Mouse (Mus musculus): ENCODE measurements around the gene Thbs4.

The Thbs4 gene

DNA sequence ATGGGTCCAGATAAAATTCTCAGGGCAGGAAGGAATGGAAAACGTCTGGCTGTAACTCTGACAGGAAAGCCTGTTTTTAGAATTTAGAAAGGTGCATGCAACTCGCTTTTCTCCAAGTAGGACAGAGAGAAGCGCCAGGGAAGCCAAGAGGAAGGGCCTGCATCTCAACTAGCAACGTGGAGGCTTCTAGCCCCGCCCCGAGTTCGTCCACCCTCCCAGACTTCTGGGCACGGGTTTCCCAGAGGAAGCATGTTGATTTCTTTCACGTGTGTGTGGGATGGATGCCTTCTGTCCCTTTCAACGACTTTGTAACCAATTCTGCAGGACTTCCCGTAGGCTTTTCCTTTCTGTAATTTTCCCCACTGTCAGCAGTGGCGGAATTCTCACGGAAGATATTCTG lies 64.8 kb downstream of the Thbs4 start:
- DNase-seq (ENCODE audit: extremely low read depth, insufficient read length, low spot score), result no peak

GRCm38 (mm10) chr13:92722389-92722788 lies 72.2 kb downstream of the Thbs4 start:
- DNase-seq (ENCODE audit: extremely low read depth, insufficient read length, low spot score), result no peak

GRCm38 (mm10) chr13:92721006-92721405 lies 73.6 kb downstream of the Thbs4 start:
- DNase-seq (ENCODE audit: extremely low read depth, insufficient read length, low spot score), result no peak

DNA sequence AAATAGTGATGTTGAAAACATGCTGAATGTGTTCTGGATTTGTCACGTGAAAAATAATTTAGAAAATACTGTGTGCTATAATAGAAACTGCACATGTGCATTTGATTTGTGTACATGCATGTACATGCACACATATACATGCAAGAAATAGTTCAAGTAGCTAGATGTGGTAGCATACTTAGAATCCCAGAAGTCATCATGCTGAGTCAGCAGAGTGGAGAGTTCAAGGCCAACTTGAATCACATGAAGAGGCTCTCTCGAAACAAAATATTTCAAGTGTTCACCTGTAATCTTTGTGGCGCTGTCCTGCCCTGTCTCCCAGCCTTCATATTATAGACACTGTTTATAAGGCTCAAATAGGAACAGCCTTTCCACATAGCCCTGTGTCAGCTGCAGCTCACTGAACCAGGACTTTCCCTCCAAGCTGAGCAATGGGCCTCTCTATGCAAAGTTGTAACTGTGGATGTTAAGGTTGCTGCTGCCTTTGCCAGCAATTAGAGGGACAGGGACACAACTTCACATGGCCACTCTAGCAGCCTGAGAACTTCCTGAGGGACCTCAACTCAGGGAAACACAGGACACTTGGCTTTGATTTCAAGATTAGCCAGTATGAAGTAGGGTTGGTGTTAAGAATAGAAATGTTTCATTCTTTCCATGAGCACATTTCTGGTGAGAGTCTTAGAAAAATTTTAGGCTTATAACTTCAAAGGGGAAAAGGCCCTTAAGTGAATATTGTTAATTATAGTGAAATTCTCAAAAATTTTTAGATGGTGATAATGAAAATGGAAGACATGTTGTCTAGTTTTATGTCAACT lies 76.6 kb downstream of the Thbs4 start:
- no peak for DNase-seq (ENCODE audit: extremely low read depth, insufficient read length, low spot score)

- DNase-seq (ENCODE audit: extremely low read depth, insufficient read length, low spot score), result no peak
Measured at GRCm38 (mm10) chr13:92712619-92713018, 82.0 kb downstream of the Thbs4 start.

- DNase-seq (ENCODE audit: extremely low read depth, insufficient read length, low spot score), result no peak
Measured at GRCm38 (mm10) chr13:92711821-92712220, 82.8 kb downstream of the Thbs4 start.

GRCm38 (mm10) chr13:92710361-92710760 lies 84.3 kb downstream of the Thbs4 start:
- DNase-seq (ENCODE audit: extremely low read depth, insufficient read length, low spot score), result no peak

GRCm38 (mm10) chr13:92709535-92709934 lies 85.1 kb downstream of the Thbs4 start:
- DNase-seq (ENCODE audit: extremely low read depth, insufficient read length, low spot score), result no peak

GRCm38 (mm10) chr13:92708466-92708865 lies 86.2 kb downstream of the Thbs4 start:
- no peak for DNase-seq (ENCODE audit: extremely low read depth, insufficient read length, low spot score)

DNA sequence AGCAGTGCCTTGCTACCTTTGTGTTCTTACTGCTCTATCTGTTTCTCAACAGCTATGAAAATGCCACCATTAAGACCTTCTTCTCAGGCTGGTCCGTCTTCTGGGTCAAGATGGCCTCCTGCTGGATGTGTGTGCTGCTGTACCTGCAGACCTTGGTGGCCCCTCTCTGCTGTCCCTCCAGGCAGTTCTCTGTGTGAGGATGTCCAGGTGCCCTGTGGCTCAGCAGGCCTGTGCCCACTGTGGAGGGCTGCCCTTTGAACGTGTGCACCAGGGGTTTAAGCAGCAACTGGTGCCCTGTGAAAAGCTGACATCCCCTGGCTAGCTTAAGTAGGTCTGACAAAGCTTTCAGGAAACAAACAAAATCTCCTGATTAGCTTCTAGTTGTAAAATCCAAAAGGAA lies 86.7 kb downstream of the Thbs4 start:
- no peak for DNase-seq (ENCODE audit: extremely low read depth, insufficient read length, low spot score)

DNA sequence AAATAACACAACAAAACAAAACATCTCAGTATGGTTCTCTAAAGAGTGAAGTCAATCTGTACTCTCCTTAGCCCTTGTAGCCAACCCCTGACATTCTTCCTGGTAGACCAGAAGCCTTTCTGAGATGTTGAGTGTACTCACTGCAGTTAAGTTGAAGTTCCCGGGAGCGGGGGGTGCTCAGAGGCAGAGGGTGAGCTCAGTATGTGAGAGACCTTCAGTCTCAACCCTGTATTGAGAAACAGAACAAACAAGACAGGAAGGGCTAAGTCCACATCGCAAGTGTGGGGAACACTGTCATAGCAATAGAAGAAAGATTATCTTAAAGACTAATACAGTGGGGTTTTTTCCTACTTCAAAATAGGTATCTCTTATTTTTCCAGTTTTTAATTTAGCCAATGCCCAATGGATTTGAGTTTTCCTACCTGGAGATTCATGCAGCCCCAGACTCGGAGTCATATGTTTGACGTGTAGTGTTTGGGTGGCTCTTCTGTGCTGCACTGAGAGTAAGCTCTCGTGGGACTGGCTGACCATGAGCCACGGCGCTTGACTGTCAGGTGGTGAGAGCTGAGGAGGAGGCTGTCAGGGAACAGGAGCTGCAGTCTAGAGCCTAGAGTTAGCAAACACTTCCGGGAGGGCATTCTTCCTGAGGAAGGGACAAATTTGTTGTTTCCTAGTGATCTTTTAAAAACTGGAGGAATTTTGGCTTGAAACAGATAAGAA lies 88.1 kb downstream of the Thbs4 start:
- DNase-seq (ENCODE audit: extremely low read depth, insufficient read length, low spot score), result no peak

DNA sequence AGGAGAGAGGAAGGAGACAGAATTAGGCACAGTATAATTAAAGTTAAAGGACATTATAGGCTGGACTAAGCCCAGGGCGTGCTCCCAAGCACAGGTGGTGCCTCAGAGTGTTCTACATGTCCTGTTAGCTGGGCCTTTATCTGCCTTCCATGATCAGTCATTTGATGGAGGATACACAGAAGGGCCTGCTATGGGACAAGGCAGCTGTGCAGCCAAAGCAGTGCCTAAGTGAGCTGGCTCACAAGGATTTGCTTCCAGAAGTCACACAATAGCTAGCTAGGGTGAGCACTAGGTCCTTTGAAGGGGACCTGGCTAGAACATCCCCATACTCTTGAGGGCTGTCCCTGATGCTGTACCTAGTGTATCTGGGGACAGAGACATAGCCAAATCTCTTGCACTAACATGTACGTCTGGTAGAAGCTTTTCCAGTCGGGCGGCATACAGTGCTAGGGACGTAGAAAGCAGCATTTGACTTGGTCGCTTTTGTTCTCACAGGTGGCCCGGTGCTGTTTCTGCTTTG lies 89.5 kb downstream of the Thbs4 start:
- DNase-seq (ENCODE audit: extremely low read depth, insufficient read length, low spot score), result no peak

- no peak for DNase-seq (ENCODE audit: extremely low read depth, insufficient read length, low spot score)
Measured at GRCm38 (mm10) chr13:92704189-92704588, 90.4 kb downstream of the Thbs4 start.

DNA sequence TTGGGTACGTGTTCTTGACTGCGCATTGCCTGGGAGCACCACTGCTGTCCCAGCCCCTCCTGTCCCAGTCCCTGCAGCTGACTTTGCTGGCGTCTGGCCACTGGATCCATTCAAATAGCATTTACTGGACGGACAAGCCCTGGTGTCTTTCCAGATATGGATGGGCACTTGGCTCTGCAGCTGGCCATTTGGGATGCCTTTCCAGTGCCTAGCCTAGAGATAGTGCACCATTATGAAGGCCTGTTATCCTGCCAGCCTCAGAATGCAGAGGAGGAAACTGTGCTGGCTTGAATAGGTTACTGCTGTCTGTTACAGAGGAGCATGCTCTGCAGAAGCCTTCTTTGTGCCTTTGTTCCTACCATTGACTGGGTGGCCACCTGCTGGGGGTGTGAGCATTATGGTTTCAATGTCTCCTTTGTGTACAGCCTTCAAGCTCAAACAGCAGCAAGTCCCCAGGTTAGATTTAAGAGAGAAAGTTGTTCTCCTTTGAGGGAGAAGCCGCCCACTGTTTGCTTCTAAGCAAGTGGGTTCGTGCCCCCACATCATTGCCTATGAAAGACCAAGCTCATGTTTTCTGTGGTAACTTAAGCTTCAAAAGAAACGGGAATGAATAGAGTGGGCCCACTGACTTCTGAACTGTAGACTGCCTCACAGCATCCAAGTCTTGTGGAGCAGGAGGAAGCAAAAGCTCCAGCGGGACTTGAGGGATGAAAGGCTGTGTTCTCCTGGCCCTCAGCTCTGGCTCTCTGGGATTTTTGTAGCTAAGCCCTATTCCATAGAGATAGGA lies 91.2 kb downstream of the Thbs4 start:
- DNase-seq (ENCODE audit: extremely low read depth, insufficient read length, low spot score), result no peak

DNA sequence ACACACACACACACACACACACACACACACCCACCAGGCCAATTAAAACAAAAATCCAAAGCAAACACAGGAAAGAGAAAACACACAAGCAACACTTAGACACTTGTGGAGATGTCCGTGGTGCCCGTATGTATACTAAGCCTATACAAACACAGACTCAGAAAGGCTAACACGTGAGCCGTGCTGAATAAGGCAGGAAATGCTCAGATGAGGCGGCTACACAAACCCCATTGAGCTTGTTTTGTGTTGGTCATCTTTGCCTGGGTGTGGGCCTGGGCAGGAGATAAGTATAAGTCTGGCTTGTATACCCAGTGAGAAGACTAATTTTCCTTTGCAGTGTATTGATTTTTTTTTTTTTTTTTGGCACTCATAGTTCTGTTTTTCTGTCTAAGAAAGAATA lies 92.6 kb downstream of the Thbs4 start:
- no peak for DNase-seq (ENCODE audit: extremely low read depth, insufficient read length, low spot score)
